Mouse (Mus musculus) duodenum, adult 2 months (tissue): ENCODE results near the gene Olfr734. TPM values are rescaled to one million over a fixed set of nuclear protein-coding genes. Genes with fewer than 3 reads are reported as not detected.

Experiments used
- polyA plus RNA-seq: library from polyadenylated mRNA; depleted of rRNA; stranded (reverse); fragments of >200 nt; gene quantifications from 2 replicates; pipeline ENCODE4 v1.2.3, GENCODE M21; 2012; ENCODE audit warnings: low replicate concordance; rRNA removed

The Olfr734 gene
- polyA plus RNA-seq = not detected in 2 replicates

DNA sequence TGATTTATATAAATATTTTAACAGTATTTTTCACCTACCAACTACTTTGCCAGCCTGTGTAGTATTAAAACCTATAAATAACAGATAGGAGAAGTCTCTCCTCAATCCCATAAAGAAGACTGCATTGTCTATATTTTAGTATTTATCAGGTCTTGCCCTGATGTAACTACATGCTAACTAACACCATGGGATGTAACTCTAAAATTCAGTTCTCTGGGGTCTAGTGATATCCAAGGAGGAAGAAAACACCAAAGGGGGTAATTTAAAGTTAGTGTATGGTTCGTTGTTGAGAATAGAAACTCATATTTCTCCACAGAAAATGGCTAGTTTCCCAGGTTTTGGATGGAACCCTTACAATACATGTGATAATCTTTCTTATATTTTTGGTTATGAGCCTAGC is at the start of gene Olfr734:
TSS of gene Olfr734 (minus strand) at position 101 of the 400 bp plus-strand sequence.

DNA sequence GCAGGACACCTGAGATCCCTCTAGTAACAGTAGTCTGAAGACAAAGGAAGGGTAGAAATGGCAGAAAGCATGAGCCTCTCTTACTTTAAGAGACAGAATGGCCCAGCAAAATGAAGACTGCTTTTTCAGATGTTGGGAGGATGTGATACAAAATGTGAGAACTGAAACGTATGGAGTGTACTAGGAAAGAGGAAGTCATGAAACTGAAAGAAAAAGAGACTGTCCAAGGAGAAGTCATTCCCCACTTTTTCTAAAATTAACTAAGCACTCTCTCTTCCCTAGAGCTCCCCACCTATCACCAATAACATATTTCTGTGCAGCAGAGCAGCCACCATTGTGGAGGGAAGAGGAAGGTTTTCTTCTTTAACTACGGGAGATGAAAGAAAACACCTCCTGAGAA is 31.0 kb upstream of the Olfr734 start, which contains the start of gene Tlr11:
TSS of gene Tlr11 (plus strand) at position 322 of the 400 bp plus-strand sequence.

DNA sequence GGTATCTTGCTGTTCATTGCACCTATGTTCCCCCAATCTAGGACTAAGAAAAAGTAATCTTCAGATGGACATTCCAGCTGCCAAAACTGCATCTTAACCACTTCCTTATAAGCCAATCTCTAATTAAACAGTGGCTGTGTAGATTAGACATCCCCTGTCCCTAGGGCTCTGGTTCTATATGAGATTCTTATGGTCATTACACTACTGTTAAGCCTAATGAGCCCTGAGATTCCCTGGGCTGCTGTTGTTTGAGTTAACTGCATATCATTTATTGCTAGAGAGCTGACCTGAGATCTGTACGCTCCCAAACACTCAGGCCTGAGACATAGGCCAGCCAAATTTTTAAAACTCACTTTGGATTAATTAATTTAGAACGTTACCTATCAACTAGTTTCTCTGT is 22.2 kb upstream of the Olfr734 start, which contains the start of gene Olfr735:
TSS of gene Olfr735 (minus strand) at position 77 of the 400 bp plus-strand sequence.

DNA sequence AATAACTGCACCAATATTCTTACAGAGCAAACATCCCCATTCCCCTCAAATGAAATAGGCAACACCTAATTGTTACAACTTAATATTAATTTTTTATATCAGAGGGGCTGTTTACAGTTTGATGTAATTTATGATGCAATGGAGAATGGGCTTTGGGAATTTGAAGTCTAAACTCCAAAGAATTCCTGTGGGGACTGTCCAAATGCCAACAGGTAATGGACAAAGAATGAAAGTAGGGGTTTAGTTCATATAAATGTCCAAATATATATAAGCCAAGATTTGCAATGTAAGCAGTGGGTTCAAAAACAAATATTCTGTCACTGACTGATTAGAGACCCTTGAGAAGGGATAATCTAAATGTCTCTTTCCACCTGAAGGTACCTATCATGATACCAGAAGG is 25.1 kb downstream of the Olfr734 start, which contains the start of gene Olfr733:
TSS of gene Olfr733 (minus strand) at position 101 of the 400 bp plus-strand sequence.

DNA sequence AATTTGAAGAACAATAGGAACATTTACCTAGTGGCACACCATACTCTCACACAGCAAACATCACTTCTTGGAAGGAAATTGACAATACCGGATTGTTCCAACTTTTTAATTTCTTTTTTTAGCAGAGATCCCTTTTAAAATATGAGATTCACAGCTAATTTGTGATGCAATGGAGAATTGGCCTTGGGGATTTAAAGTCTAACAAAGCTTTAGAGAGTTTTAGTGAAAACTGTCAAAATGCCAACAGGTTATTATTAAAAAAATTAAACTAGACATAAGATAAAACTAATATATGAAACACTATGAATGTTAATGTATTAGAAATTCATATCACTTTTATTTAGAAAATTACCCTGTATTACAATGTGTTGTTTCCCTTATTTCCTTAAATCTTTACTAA is 42.5 kb downstream of the Olfr734 start, which contains the start of gene Olfr732:
TSS of gene Olfr732 (minus strand) at position 101 of the 400 bp plus-strand sequence.

Other genes starting within 250 kb of the Olfr734 start
- not detected in 2 replicates for gene Olfr726, start 235.8 kb downstream of the Olfr734 start, polyA plus RNA-seq
- not detected in 2 replicates for gene Olfr727, start 203.6 kb downstream of the Olfr734 start, polyA plus RNA-seq
- not detected in 2 replicates for gene Olfr728, start 184.1 kb downstream of the Olfr734 start, polyA plus RNA-seq
- not detected in 2 replicates for gene Olfr729, start 173.9 kb downstream of the Olfr734 start, polyA plus RNA-seq
- gene Olfr730, start 138.6 kb downstream of the Olfr734 start, polyA plus RNA-seq = not detected in 2 replicates
- gene Olfr731, start 84.9 kb downstream of the Olfr734 start, polyA plus RNA-seq = not detected in 2 replicates
- gene Olfr732, start 42.6 kb downstream of the Olfr734 start, polyA plus RNA-seq = not detected in 2 replicates
- gene Olfr733, start 25.2 kb downstream of the Olfr734 start, polyA plus RNA-seq = not detected in 2 replicates
- gene Olfr735, start 22.1 kb upstream of the Olfr734 start, polyA plus RNA-seq = not detected in 2 replicates
- 0.12 TPM in 2 replicates for gene Tlr11, start 31.2 kb upstream of the Olfr734 start, polyA plus RNA-seq
- not detected in 2 replicates for gene Olfr736, start 54.4 kb upstream of the Olfr734 start, polyA plus RNA-seq
- gene Olfr738, start 80.8 kb upstream of the Olfr734 start, polyA plus RNA-seq = not detected in 2 replicates
- not detected in 2 replicates for gene Olfr739, start 91.9 kb upstream of the Olfr734 start, polyA plus RNA-seq
- not detected in 2 replicates for gene Olfr740, start 118.8 kb upstream of the Olfr734 start, polyA plus RNA-seq
- not detected in 2 replicates for gene Olfr741, start 146.0 kb upstream of the Olfr734 start, polyA plus RNA-seq
- gene Olfr742, start 176.8 kb upstream of the Olfr734 start, polyA plus RNA-seq = not detected in 2 replicates
- not detected in 2 replicates for gene Olfr743, start 195.1 kb upstream of the Olfr734 start, polyA plus RNA-seq